Mouse (Mus musculus) heart, embryonic 16.5 days (tissue): ENCODE data around the gene Inpp5a. TPM values are rescaled to one million over a fixed set of nuclear protein-coding genes. Genes with fewer than 3 reads are reported as not detected.
A peak's percentile ranks its signal among the peaks of the same experiment; 100 is the strongest.

Source experiments
- ATAC-seq: fragments of 200-750 bp; cut with Nextera tagmentation; replicated peaks from 2 replicates; pipeline ENCODE4 v1.8.0; 2017; ENCODE audit warnings: moderate number of reproducible peaks; ENCODE audit not compliant: insufficient read depth, low FRiP score; ENCODE audit errors: extremely low read depth
- H3K27ac ChIP-seq: fragments of 300-500 bp; sonication (generic); 2 replicates; pipeline ENCODE4 v1.5.1; 2014; ENCODE audit warnings: mild to moderate bottlenecking, low read length, control low read depth, moderate library complexity
- H3K27me3 ChIP-seq: fragments of 300-500 bp; sonication (generic); 2 replicates; pipeline ENCODE4 v1.6.1; 2014; ENCODE audit warnings: low read length, mixed read lengths; ENCODE audit not compliant: control insufficient read depth, insufficient read depth
- H3K36me3 ChIP-seq: fragments of 300-500 bp; sonication (generic); 2 replicates; pipeline ENCODE4 v1.6.1; 2014; ENCODE audit not compliant: control insufficient read depth, insufficient read depth
- H3K4me1 ChIP-seq: fragments of 300-500 bp; sonication (generic); 2 replicates; pipeline ENCODE4 v1.6.1; 2014; ENCODE audit warnings: low read length, mixed read lengths; ENCODE audit not compliant: control insufficient read depth, insufficient read depth
- H3K4me2 ChIP-seq: fragments of 300-500 bp; sonication (generic); 2 replicates; pipeline ENCODE4 v1.6.1; 2014; ENCODE audit warnings: low read depth, mild to moderate bottlenecking, control low read depth, low read length
- H3K4me3 ChIP-seq: fragments of 300-500 bp; sonication (generic); 2 replicates; pipeline ENCODE4 v1.5.1; 2014; ENCODE audit warnings: mild to moderate bottlenecking, control low read depth, low read length
- H3K9ac ChIP-seq: fragments of 300-500 bp; sonication (generic); 2 replicates; pipeline ENCODE4 v1.6.1; 2014; ENCODE audit warnings: low read length, control low read depth
- H3K9me3 ChIP-seq: fragments of 300-500 bp; sonication (generic); replicated peaks from 2 replicates; pipeline ENCODE4 v1.6.1; 2016; ENCODE audit warnings: low read length; ENCODE audit not compliant: control insufficient read depth
- WGBS: fragments of 180-500 bp; shearing (Covaris S2); extraction: QIAGEN DNeasy Blood & Tissue Kit; methylation state at CpG from one replicate; pipeline ENCODE4 v1.1.7; 2014; 5-methylcytosine and 5-hydroxymethylcytosine counted together
- polyA plus RNA-seq: library from polyadenylated mRNA; unstranded; fragments of >200 nt; fragmentation: Nextera tagmentation; extraction: Ambion mirVana; gene quantifications from 2 replicates; pipeline ENCODE4 v1.2.1, GENCODE M21; 2015

The Inpp5a gene
- polyA plus RNA-seq, result 47.4 and 54.8 TPM in 2 replicates

GRCm38 (mm10) chr7:139388670-139389212 is at the start of gene Inpp5a:
Inpp5a (plus strand) TSS chr7:139389109.
- Histone ChIP-seq H3K36me3 (no peaks in the 10 kb centered on the region), H3K4me2 (peak within 1 kb of the TSS; percentile 81), H3K4me3 (peak within 1 kb of the TSS; percentile 71), H3K27me3 (no peaks in the 10 kb centered on the region), H3K4me1 (peaks cover 46% of the 10 kb centered on the region), H3K27ac (peak within 1 kb of the TSS; percentile 91), H3K9ac (peak within 1 kb of the TSS; percentile 86), H3K9me3 (no peaks in the 10 kb centered on the region)
- ATAC-seq, result peak; percentile 96
- under 1% methylated on average over 45 of the region's 47 CpGs for WGBS

DNA sequence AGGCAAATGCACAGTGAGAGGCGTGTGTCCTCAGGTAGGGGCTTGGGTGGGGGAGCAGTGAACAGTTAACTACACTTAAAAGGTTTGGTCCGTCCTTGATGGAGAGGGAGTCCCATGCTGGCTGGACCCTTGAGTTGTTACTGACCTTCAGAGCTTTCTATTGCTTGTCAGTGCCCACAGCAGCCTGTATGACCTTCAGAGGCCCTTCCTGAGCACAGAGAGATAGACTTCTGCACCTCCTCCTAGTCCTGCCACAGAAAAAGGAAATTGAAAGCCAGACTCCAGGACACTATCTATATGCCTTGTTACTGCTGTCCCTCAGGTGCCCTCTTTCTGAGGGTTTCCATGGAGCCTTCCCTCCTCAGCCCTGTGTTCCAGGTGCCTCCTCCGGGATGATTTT is 49.7 kb upstream of the Inpp5a start:
- ATAC-seq, result 0 out of 2 replicates have a peak, but pooled peaks have one; percentile 37
- Histone ChIP-seq H3K27ac (peak overlapping the region; percentile 19), H3K9ac (peak overlapping the region; percentile 25; the same call in 1 of the 2 replicates), H3K4me2 (no peak overlapping the region), H3K27me3 (no peaks in the 10 kb centered on the region), H3K4me1 (peaks cover 8% of the 10 kb centered on the region; the same call in 1 of the 2 replicates), H3K4me3 (no peak overlapping the region), H3K9me3 (no peaks in the 10 kb centered on the region; the same call in 1 of the 2 replicates), H3K36me3 (no peaks in the 10 kb centered on the region)
- 66% methylated on average over 3 of the region's 3 CpGs for WGBS

GRCm38 (mm10) chr7:139341020-139341660 is 47.8 kb upstream of the Inpp5a start:
- Histone ChIP-seq H3K36me3 (no peaks in the 10 kb centered on the region), H3K27ac (no peak overlapping the region), H3K27me3 (no peaks in the 10 kb centered on the region), H3K4me2 (no peak overlapping the region), H3K4me1 (peaks cover 8% of the 10 kb centered on the region; the same call in 1 of the 2 replicates), H3K9ac (no peak overlapping the region), H3K9me3 (no peaks in the 10 kb centered on the region), H3K4me3 (no peak overlapping the region)
- no peak for ATAC-seq
- WGBS, result 73% methylated on average over 4 of the region's 4 CpGs

- WGBS, result 73% methylated on average over 5 of the region's 5 CpGs
- no peaks in the 10 kb centered on the region for H3K27me3 ChIP-seq
- no peak for ATAC-seq
- H3K4me1 ChIP-seq, result peaks cover 8% of the 10 kb centered on the region; the same call in 1 of the 2 replicates
- H3K9ac ChIP-seq, result no peak overlapping the region
- H3K4me3 ChIP-seq, result no peak overlapping the region
- no peak overlapping the region for H3K4me2 ChIP-seq
- H3K9me3 ChIP-seq, result no peaks in the 10 kb centered on the region
- no peak overlapping the region for H3K27ac ChIP-seq
- no peaks in the 10 kb centered on the region for H3K36me3 ChIP-seq
Measured at GRCm38 (mm10) chr7:139342809-139343208, 46.1 kb upstream of the Inpp5a start.

DNA sequence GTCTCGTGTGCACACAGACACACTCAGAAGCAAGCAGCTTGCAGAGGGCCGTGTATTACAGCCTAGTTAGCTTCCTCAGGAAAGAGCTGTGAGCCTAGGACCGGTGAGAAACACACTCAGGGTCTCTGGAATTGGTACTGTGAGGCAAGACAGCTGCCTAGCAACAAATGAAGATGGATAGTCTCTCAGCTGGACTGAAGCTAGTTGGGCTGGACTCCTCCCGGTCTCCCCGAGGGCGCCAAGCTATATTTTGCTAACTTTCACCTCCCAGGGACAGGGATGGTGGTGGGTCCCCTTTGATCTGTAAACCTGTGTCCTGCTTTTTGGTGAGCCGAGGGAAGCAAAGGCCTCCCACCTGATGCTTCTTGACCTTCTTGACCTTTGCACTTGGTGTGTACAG is 41.9 kb upstream of the Inpp5a start:
- no peak overlapping the region for H3K27ac ChIP-seq
- H3K36me3 ChIP-seq, result no peaks in the 10 kb centered on the region
- no peaks in the 10 kb centered on the region for H3K27me3 ChIP-seq
- no peak overlapping the region for H3K4me2 ChIP-seq
- no peak overlapping the region for H3K4me3 ChIP-seq
- WGBS, result 63% methylated on average over 7 of the region's 7 CpGs
- H3K9ac ChIP-seq, result no peak overlapping the region
- peaks cover 12% of the 10 kb centered on the region for H3K4me1 ChIP-seq
- ATAC-seq, result no peak
- no peaks in the 10 kb centered on the region for H3K9me3 ChIP-seq

GRCm38 (mm10) chr7:139350606-139351005 is 38.3 kb upstream of the Inpp5a start:
- no peaks in the 10 kb centered on the region for H3K27me3 ChIP-seq
- WGBS, result 34% methylated on average over 3 of the region's 3 CpGs
- H3K27ac ChIP-seq, result no peak overlapping the region
- no peaks in the 10 kb centered on the region for H3K9me3 ChIP-seq
- ATAC-seq, result no peak; the same call in 1 of the 2 replicates
- peaks cover 10% of the 10 kb centered on the region for H3K4me1 ChIP-seq
- no peaks in the 10 kb centered on the region for H3K36me3 ChIP-seq
- H3K9ac ChIP-seq, result no peak overlapping the region
- H3K4me3 ChIP-seq, result no peak overlapping the region
- H3K4me2 ChIP-seq, result no peak overlapping the region

GRCm38 (mm10) chr7:139354370-139355139 is 34.4 kb upstream of the Inpp5a start:
- Histone ChIP-seq H3K4me3 (no peak overlapping the region), H3K36me3 (no peaks in the 10 kb centered on the region), H3K9me3 (no peaks in the 10 kb centered on the region), H3K27me3 (no peaks in the 10 kb centered on the region), H3K4me1 (peaks cover 11% of the 10 kb centered on the region), H3K4me2 (no peak overlapping the region), H3K9ac (no peak overlapping the region), H3K27ac (no peak overlapping the region)
- no peak for ATAC-seq
- 73% methylated on average over 4 of the region's 4 CpGs for WGBS

DNA sequence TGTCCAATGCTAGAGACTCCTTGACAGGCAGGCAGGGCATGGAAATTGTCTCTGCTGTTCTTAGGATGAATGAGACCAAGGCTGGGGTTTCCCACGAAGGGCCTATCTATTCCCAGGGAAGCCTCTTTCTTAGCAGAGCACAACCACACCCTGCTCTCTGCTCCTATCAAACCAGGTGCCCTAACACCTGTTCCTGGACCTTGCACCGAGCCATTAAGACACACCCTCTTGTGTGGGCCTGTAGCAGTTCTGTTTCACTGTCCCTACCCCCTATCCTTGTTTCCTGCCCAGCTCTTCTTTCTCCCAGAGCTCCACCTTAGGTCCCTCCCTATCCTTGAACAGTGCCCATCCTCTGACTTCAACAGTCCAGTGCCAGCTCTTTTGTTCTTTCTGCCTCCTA is 31.9 kb upstream of the Inpp5a start:
- H3K27ac ChIP-seq, result no peak overlapping the region
- H3K36me3 ChIP-seq, result no peaks in the 10 kb centered on the region
- ATAC-seq, result no peak
- H3K4me1 ChIP-seq, result peaks cover 13% of the 10 kb centered on the region; the same call in 1 of the 2 replicates
- H3K27me3 ChIP-seq, result no peaks in the 10 kb centered on the region
- H3K4me3 ChIP-seq, result no peak overlapping the region
- no peak overlapping the region for H3K4me2 ChIP-seq
- no peaks in the 10 kb centered on the region for H3K9me3 ChIP-seq
- H3K9ac ChIP-seq, result no peak overlapping the region
- 57% methylated on average over 2 of the region's 2 CpGs for WGBS

DNA sequence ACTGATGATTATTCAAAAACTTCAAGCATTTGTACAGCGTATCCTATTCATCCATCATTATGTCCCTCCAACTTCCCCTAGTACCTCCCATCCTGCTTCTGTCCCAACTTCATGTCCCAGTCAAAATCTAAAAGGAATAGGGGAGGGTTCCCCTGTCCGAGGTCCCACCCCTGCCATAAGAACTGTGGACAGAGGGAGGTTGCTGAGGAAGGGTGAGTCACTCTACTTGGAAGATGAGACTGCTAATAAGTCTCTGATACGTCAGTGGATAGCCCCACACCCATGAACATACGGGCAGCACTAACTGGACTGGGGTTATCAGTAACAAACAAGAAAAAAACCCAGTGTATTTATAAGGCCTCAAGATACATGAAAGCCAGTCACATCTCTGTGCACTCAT is 29.0 kb upstream of the Inpp5a start:
- Histone ChIP-seq H3K27ac (0 out of 2 replicates have a peak overlapping the region, but pooled peaks have one; percentile 16), H3K4me2 (no peak overlapping the region), H3K9ac (no peak overlapping the region), H3K27me3 (no peaks in the 10 kb centered on the region), H3K36me3 (no peaks in the 10 kb centered on the region), H3K4me3 (no peak overlapping the region), H3K9me3 (no peaks in the 10 kb centered on the region), H3K4me1 (peaks cover 32% of the 10 kb centered on the region)
- 56% methylated on average over 4 of the region's 4 CpGs for WGBS
- ATAC-seq, result no peak
